Mouse (Mus musculus) cerebellum, adult 9-10 months (tissue): ENCODE data around the gene Ncaph.
A peak's percentile ranks its signal among the peaks of the same experiment; 100 is the strongest.
"Not testable (repeated sequence)": the region's sequence is repeated elsewhere in the genome, so short reads cannot be mapped to it uniquely, and the experiment has no call there.

Source experiments
- DNase-seq: peaks from one replicate; pipeline ENCODE4 v3.0.0; 2022

Gene Ncaph

DNA sequence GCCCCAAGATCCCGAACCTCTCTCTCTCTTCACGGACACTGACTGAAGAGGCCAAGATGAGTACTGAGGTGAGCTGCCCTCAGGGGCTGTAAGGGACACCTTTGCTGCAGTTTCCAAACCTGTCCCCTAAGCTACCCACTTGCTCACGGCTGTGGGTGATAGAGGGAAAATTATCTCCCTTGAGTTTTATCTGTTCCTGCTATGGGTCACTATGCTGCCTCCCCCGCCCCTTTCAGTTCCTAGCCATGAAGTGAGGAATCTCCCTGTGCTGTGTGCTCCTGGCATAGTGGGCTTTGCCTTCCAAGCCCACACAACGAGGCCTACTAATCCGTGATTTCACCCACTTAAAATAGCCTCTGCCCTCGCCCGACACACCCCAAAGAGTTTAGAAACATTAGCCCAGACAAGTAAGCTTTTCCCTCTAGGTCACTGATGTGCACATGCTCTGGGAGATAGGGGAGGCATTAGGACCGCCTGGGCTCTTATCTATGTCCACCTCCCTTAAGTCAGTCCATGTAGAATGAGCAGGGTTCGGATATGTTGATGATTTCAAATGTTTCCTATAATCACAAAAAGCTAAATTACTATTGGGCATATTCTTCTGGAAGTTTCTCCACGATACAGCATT lies 53.0 kb downstream of the Ncaph start:
- no peak for DNase-seq

DNA sequence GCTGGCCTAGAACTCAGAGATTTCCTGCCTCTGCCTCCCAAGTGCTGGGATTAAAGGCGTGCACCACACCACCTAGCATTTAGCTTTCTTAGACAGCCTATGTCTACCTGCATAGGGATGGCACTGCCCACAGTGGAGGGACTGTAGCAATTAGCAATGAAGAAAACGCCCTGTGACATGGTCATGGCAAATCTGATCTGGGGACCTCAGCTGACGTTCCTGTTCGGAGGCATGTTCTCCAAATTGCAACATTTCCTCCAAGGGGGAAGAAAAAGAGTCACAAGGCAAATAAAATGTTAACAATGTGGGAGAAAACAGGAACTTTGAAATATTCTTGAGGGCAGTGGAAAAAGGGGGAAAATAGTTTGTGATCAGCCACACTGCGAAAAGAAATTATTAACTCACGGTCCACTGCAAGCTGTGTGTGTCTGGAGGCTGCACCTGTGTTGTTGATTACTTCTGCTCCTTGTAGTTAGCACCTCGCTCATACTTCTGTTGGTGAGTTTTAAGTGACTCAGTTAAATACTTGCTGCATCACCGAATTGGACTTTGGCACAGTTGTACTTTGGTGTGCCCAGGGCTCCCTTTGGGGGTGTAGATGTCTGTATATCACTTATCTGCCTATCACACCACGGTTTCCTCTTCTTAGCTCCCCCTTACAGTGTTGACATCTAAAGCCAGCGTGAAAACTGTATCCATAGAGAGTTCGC lies 53.7 kb downstream of the Ncaph start:
- DNase-seq: no peak

DNA sequence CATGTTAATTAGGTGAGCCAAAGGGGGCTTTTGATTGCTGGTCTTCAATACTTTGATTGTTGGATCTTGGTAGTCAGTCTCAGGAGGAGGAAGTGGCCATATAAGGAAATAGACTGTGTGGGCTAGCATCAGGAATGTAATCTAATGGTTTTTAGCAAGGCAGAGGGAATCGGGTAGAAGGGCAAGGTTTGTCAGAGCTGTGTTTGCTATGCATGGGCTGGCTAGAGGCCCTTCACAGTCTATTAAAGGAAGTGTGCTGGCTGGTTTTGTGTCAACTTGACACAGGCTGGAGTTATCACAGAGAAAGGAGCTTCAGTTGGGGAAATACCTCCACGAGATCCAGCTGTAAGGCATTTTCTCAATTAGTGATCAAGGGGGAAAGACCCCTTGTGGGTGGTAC lies 54.7 kb downstream of the Ncaph start:
- not testable (repeated sequence) for DNase-seq

DNA sequence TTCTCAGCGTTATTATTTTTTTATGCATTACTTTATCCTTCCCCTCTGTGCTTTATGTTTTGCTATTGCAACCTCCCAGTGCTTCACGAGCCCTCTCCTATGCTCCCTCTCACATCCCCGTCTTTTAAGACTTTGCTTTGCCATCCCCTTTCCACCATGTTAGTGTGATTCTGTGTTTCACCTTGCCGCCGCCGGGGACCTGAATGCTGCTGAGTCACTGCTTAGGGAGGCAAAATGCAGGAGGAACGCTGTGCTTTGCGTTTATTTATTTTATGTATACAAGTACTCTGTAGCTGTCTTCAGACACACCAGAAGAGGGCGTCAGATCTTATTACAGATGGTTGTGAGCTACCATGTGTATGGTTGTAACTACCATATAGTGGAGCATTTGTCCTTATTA lies 56.1 kb downstream of the Ncaph start:
- no peak for DNase-seq

DNA sequence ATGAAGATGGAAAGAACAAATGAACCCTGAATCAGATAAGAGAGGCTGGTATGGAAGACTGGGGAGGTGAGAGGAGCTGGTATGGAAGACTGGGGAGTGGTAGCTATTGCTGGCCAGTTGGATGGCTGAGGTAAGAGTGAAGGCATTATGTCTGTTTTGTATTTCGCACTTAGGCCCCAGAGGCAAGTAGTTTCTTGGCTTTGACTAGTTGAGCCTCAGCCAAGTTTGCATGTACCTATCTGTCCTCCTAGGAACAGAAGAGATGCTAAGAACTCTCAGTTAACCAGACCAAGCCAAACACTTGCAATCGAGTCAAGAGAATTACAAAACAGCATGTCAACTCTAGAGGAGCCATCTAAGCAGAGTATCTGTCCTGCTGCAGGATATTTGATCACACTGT lies 59.6 kb downstream of the Ncaph start:
- DNase-seq: no peak

DNA sequence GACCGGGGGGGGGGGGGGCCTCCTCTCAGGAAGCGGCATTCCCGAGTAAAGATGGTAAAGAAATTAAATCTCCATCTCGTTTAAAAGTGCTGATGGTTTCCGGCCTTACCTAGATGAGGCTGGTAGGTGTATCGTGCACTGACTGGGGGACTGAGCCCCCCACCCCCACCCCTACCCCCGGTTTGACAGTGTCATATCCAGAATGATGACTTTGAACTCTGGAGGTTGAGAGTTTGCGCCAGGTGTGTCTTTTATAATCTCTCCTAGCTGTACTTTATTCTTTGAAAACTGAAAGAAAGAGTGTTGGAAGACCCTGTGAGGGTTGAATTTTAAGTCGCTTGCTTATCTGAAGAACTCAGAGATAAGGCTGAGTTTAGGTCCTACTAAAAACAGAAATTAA lies 62.9 kb downstream of the Ncaph start:
- no peak for DNase-seq

DNA sequence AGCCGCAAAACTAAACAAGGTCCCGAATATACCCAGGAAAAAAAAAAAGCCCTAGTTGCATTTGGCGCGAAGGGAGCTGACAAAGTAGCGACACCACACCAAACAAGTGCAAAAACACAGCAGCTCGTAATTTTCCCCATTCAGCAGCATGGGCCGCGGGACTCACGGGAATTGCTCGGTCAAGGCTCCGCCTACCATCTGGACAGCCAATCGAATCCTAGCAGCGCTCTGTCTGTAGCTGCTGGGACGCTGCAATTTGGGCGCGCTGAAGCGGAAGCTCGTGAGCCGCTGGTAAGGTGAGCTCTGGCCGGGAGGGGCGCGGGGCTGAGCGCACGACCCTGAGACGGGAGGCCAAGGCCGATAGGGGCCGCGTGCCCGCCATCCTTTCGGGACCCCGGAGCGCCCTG lies 63.3 kb downstream of the Ncaph start, which contains the start of gene Blvra:
Gene Blvra, plus strand, starts transcription at position 231 of the 407 bp plus-strand sequence.
- peak; percentile 87 for DNase-seq

DNA sequence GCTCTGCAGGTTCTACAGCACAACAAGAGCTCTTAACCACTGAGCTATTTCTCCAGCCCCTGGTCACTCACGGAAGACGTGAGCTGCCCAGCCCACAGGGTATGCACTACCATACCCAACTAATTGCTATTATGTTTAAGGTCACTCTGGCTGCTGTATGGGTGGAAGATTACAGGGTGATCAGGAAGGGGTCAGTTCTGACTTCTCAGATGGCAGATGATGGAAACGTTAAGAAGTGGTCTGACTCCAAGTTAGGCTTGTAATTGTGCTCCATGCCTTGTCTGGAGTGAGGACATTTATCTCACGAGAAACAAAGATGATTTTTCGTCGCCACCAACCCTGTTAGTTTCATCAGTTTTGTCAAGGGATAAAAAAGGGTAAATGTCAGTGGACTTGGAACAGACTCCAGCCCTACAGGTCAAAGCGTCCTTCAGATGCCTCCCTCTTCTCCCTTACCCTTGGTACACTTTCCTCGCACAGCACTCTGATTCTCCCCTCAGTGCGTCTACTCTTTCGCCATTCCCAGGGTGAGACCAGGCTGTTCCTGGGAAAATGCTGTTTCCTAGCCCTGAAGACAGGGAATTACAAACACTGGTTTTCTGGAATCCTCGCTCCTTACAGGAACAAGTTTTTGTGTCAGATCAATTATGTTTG lies 63.8 kb downstream of the Ncaph start:
- peak; percentile 10 for DNase-seq

DNA sequence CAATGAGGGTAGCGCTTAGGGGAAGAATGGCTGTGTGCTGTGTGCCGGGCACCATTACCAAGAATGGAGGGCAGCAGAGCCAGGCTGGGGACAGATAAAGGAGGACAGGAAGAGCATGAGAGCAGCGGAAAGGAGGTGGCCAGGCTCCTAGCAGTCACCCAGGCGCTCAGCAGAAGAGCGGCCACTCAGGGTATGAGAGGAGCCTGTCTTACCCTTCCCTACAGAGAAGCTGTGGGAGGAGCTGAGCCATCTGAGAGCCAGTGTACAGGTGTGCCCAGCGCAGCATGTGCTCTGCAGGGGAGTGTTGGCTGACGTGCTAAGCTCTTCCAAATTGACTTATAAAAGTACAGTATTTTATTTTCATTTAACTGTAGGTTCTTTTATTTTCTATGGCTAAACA lies 64.9 kb downstream of the Ncaph start:
- DNase-seq: no peak

DNA sequence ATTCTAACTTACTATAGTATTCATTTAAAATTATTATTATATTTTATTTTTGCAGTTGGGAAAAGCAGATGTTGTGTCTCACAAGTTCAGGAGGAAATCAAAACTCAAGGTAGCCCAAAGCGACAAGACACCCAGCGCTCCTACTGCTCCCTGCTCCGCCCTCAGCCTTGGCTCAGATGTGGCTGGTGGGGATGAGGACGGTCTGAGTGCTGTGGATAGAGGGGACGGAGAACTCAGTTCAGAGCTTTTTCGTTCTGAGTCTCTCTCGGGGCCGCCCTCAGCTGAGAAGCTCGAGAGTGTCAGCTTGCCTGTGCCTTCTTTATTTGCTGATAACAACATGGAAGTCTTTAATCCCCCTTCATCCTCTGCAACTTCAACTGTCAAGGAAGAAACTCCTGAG lies 72.3 kb downstream of the Ncaph start:
- no peak for DNase-seq
